Mouse (Mus musculus): ENCODE measurements around the gene Faap20.

Faap20 gene

GRCm38 (mm10) chr4:155286090-155286489, 36.5 kb downstream of the Faap20 start:
- no peak for DNase-seq (ENCODE audit: low spot score)

GRCm38 (mm10) chr4:155287713-155288112, 38.1 kb downstream of the Faap20 start:
- no peak for DNase-seq (ENCODE audit: low spot score)

- DNase-seq (ENCODE audit: low spot score) = no peak
These were observed 39.0 kb downstream of the Faap20 start for GRCm38 (mm10) chr4:155288586-155288985.

GRCm38 (mm10) chr4:155290045-155290444, 40.4 kb downstream of the Faap20 start:
- DNase-seq (ENCODE audit: low spot score) = no peak

- DNase-seq (ENCODE audit: low spot score) = no peak
These were observed 43.3 kb downstream of the Faap20 start for GRCm38 (mm10) chr4:155292863-155293262.

- DNase-seq (ENCODE audit: low spot score) = no peak
These were observed 44.8 kb downstream of the Faap20 start for GRCm38 (mm10) chr4:155294381-155294780.

- DNase-seq (ENCODE audit: low spot score) = no peak
These were observed 45.5 kb downstream of the Faap20 start for GRCm38 (mm10) chr4:155295026-155295590.

- DNase-seq (ENCODE audit: low spot score) = no peak
These were observed 46.4 kb downstream of the Faap20 start for GRCm38 (mm10) chr4:155295996-155296395.

- no peak for DNase-seq (ENCODE audit: low spot score)
These were observed 47.5 kb downstream of the Faap20 start for GRCm38 (mm10) chr4:155297057-155297456.

GRCm38 (mm10) chr4:155298826-155299225, 49.2 kb downstream of the Faap20 start:
- no peak for DNase-seq (ENCODE audit: low spot score)

- DNase-seq (ENCODE audit: low spot score) = no peak
These were observed 51.0 kb downstream of the Faap20 start for GRCm38 (mm10) chr4:155300421-155301097.

GRCm38 (mm10) chr4:155301098-155301447, 51.5 kb downstream of the Faap20 start:
- no peak for DNase-seq (ENCODE audit: low spot score)

GRCm38 (mm10) chr4:155301965-155302364, 52.4 kb downstream of the Faap20 start:
- DNase-seq (ENCODE audit: low spot score) = no peak

GRCm38 (mm10) chr4:155304508-155305096, 55.0 kb downstream of the Faap20 start:
- no peak for DNase-seq (ENCODE audit: low spot score)

GRCm38 (mm10) chr4:155305531-155306031, 56.0 kb downstream of the Faap20 start:
- DNase-seq (ENCODE audit: low spot score) = no peak
